Mouse (Mus musculus) ES-Bruce4 (cell line): ENCODE measurements at regions not wholly inside any gene's neighbourhood (a gene's known extent, or its start where the extent isn't known, plus 50 kb on each side); places are given as distances from the start of the nearest gene placed in this dataset.

Experiments used
- CTCF ChIP-seq: IDR thresholded peaks from one replicate; pipeline ENCODE4 v1.8.1; 2011; ENCODE audit warnings: low read depth, low read length
- EP300 ChIP-seq: IDR thresholded peaks from 2 replicates; pipeline ENCODE4 v1.6.1; 2011; ENCODE audit warnings: low read depth, low read length; ENCODE audit not compliant: insufficient read depth
- POLR2A ChIP-seq: IDR thresholded peaks from one replicate; pipeline ENCODE4 v1.8.1; 2011; ENCODE audit warnings: low read length; ENCODE audit not compliant: insufficient read depth

DNA sequence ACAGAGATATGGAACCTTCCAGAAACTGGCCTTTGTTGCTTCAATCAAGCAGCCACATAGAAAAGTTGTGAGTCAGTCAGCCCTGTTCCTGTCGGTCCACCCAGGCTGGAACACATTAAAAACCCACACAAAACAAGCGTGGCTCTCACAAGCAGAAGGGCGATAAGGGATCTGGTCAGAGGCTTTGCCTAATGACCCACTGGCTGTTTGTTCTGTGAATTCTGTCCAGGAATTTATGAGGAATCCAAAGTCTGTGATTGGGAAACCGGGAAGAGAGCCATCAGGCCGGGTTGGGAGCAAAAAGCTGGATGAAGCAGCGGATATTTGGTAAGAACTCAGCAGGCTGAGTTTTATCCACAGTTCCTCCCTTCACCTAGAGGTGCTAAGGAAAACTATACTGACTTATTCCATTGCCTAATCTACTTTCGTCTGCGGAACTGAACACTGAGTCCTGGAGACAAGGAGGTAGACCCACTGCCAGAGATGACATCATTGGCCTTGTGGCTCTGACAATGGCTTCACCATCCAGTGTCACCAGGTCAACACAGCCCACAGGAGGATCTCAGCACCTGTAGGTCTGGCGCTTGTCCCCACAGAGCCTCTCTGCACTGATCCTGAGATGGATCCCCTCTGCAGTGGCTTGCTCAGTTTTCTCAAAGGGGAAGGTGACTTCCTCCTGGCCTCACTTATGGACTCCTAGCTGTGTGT is 228.5 kb downstream of the Fam43a start:
- TF ChIP-seq CTCF (no peak), POLR2A (no peak), EP300 (no peak)
